Mouse (Mus musculus) c-Kit-negative CD71-positive TER-119-positive erythroid progenitor cells, embryonic 14.5 days (primary cell): ENCODE data around the gene Mfsd6.
"Not testable (repeated sequence)": the region's sequence is repeated elsewhere in the genome, so short reads cannot be mapped to it uniquely, and the experiment has no call there.

Experiments used
- DNase-seq: peaks from one replicate; pipeline ENCODE4 v3.0.0-alpha.2; 2013; ENCODE audit warnings: low read depth, low spot score

Gene Mfsd6

GRCm38 (mm10) chr1:52708745-52709144 is 18.5 kb downstream of the Mfsd6 start:
- no peak for DNase-seq

GRCm38 (mm10) chr1:52707030-52707429 is 20.2 kb downstream of the Mfsd6 start:
- DNase-seq = no peak

GRCm38 (mm10) chr1:52702738-52703491 is 24.3 kb downstream of the Mfsd6 start:
- no peak for DNase-seq

- DNase-seq = no peak
These were observed 25.3 kb downstream of the Mfsd6 start for GRCm38 (mm10) chr1:52701941-52702340.

- not testable (repeated sequence) for DNase-seq
These were observed 32.8 kb downstream of the Mfsd6 start for GRCm38 (mm10) chr1:52694456-52694855.

GRCm38 (mm10) chr1:52687636-52688035 is 39.6 kb downstream of the Mfsd6 start:
- DNase-seq = no peak

- DNase-seq = no peak
These were observed 43.7 kb downstream of the Mfsd6 start for GRCm38 (mm10) chr1:52683550-52683949.

- no peak for DNase-seq
These were observed 50.6 kb downstream of the Mfsd6 start for GRCm38 (mm10) chr1:52676621-52677020.

GRCm38 (mm10) chr1:52675561-52676551 is 51.4 kb downstream of the Mfsd6 start:
- no peak for DNase-seq

- no peak for DNase-seq
These were observed 57.3 kb downstream of the Mfsd6 start for GRCm38 (mm10) chr1:52669931-52670330.

- DNase-seq = no peak
These were observed 58.4 kb downstream of the Mfsd6 start for GRCm38 (mm10) chr1:52668743-52669323.

- no peak for DNase-seq
These were observed 64.0 kb downstream of the Mfsd6 start for GRCm38 (mm10) chr1:52663228-52663627.

GRCm38 (mm10) chr1:52660765-52661164 is 66.5 kb downstream of the Mfsd6 start:
- DNase-seq = no peak

- DNase-seq = no peak
These were observed 67.0 kb downstream of the Mfsd6 start for GRCm38 (mm10) chr1:52660278-52660677.

- no peak for DNase-seq
These were observed 69.1 kb downstream of the Mfsd6 start for GRCm38 (mm10) chr1:52658160-52658559.

- DNase-seq = no peak
These were observed 72.1 kb downstream of the Mfsd6 start for GRCm38 (mm10) chr1:52655153-52655552.

- DNase-seq = no peak
These were observed 73.9 kb downstream of the Mfsd6 start for GRCm38 (mm10) chr1:52653366-52653765.

GRCm38 (mm10) chr1:52652601-52653253 is 74.5 kb downstream of the Mfsd6 start:
- no peak for DNase-seq

- no peak for DNase-seq
These were observed 77.2 kb downstream of the Mfsd6 start for GRCm38 (mm10) chr1:52650066-52650465.

GRCm38 (mm10) chr1:52648153-52649027 is 78.9 kb downstream of the Mfsd6 start:
- DNase-seq = no peak

- no peak for DNase-seq
These were observed 86.5 kb downstream of the Mfsd6 start for GRCm38 (mm10) chr1:52640736-52641135.
